Mouse (Mus musculus): ENCODE results near the gene Antxr2. TPM values are rescaled to one million over a fixed set of nuclear protein-coding genes. Genes with fewer than 3 reads are reported as not detected.

Gene Antxr2
- polyA plus RNA-seq, 1 experiment from 2014 or later = 30.7 TPM

- 63% methylated on average over 6 of the region's 6 CpGs for WGBS
- no peak overlapping the region for H3K27ac ChIP-seq (ENCODE audit: low read length)
- H3K4me1 ChIP-seq (ENCODE audit: insufficient read depth, low read depth, low read length) = no peaks in the 10 kb centered on the region
- no peak for DNase-seq (ENCODE audit: low spot score)
- H3K4me2 ChIP-seq (replicated peaks; ENCODE audit: low read depth, low read length) = no peak overlapping the region
- TF ChIP-seq CTCF (IDR thresholded peaks at IDR 0.05) = no peak
- no peak for TF ChIP-seq EP300 (IDR thresholded peaks at IDR 0.05)
- no peak overlapping the region for H3K9ac ChIP-seq (replicated peaks; ENCODE audit: low read depth)
- ATAC-seq = no peak
- H3K27me3 ChIP-seq (replicated peaks; ENCODE audit: insufficient read depth, low read length) = no peaks in the 10 kb centered on the region
- H3K4me3 ChIP-seq (ENCODE audit: low read depth, low read length) = no peak overlapping the region
- H3K36me3 ChIP-seq (ENCODE audit: insufficient read depth, low read length) = no peaks in the 10 kb centered on the region
- H3K9me3 ChIP-seq (ENCODE audit: low read length) = no peaks in the 10 kb centered on the region
These were observed 123.4 kb downstream of the Antxr2 start for GRCm38 (mm10) chr5:97907482-97907881.

DNA sequence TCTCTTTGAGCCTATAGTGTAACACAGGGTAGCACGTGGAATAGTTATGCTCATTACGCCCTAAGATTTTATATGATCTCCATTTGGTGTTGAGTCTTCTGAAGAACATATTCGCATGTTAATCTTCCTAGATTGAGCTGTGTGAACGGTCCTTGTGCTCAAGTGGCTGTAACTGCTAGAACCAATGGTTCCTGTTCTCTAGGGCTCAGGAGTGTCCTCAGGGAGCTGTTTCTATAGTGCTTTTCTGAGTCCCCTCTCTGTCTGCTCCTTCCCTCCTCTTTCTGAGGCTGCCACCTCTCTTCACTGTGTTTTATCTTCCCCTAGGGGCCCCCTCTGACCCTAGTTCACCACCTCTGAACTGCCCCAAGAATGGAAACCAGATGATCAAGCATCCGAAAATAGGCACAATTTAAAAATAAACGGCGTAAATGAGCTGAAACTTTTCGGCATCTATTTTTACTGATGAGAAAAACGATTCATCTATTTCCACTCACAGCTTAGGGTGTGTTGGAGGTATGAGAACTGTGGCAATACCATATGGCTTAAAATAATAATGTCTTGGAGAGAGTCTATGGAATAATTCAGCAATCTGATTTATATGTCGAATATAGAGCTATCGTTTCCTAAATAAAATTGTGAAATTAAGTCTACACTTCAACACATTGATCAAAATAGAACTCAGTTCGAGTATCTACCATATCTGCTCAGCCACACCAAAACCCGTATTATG lies 124.1 kb downstream of the Antxr2 start:
- Histone ChIP-seq H3K4me3 (ENCODE audit: low read depth, low read length) (no peak overlapping the region), H3K36me3 (ENCODE audit: insufficient read depth, low read length) (no peaks in the 10 kb centered on the region), H3K4me2 (replicated peaks; ENCODE audit: low read depth, low read length) (no peak overlapping the region), H3K9me3 (ENCODE audit: low read length) (no peaks in the 10 kb centered on the region), H3K9ac (replicated peaks; ENCODE audit: low read depth) (no peak overlapping the region), H3K27ac (ENCODE audit: low read length) (no peak overlapping the region), H3K27me3 (replicated peaks; ENCODE audit: insufficient read depth, low read length) (no peaks in the 10 kb centered on the region), H3K4me1 (ENCODE audit: insufficient read depth, low read depth, low read length) (no peaks in the 10 kb centered on the region)
- ATAC-seq (no peak), DNase-seq (ENCODE audit: low spot score) (no peak)
- no peak for TF ChIP-seq EP300 (IDR thresholded peaks at IDR 0.05)
- TF ChIP-seq CTCF (IDR thresholded peaks at IDR 0.05) = no peak
- 82% methylated on average over 13 of the region's 13 CpGs for WGBS

DNA sequence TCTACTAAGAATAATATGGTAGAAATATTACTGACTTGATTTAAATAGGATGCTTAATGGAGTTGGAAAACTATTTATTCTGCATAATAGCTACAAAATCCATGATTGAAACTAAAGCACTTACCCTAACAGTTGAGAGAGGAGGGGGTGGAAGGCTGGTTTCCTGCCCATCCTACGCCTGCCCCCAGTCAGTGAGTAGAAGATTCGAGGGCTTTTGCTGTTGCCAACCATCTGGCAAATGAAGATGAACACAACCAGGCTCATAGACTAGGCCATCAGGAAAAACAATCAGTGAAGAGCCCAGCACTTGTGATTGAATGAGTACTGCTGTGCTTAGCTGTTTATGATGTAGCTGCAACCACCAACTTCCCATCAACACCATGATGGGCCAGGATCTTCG lies 125.0 kb downstream of the Antxr2 start:
- Histone ChIP-seq H3K4me1 (ENCODE audit: insufficient read depth, low read depth, low read length) (no peaks in the 10 kb centered on the region), H3K4me2 (replicated peaks; ENCODE audit: low read depth, low read length) (no peak overlapping the region), H3K4me3 (ENCODE audit: low read depth, low read length) (no peak overlapping the region), H3K27ac (ENCODE audit: low read length) (no peak overlapping the region), H3K9me3 (ENCODE audit: low read length) (no peaks in the 10 kb centered on the region), H3K36me3 (ENCODE audit: insufficient read depth, low read length) (no peaks in the 10 kb centered on the region), H3K9ac (replicated peaks; ENCODE audit: low read depth) (no peak overlapping the region), H3K27me3 (replicated peaks; ENCODE audit: insufficient read depth, low read length) (no peaks in the 10 kb centered on the region)
- TF ChIP-seq CTCF (IDR thresholded peaks at IDR 0.05) (no peak), EP300 (IDR thresholded peaks at IDR 0.05) (no peak)
- 80% methylated on average over 3 of the region's 3 CpGs for WGBS
- ATAC-seq (no peak), DNase-seq (ENCODE audit: low spot score) (no peak)

DNA sequence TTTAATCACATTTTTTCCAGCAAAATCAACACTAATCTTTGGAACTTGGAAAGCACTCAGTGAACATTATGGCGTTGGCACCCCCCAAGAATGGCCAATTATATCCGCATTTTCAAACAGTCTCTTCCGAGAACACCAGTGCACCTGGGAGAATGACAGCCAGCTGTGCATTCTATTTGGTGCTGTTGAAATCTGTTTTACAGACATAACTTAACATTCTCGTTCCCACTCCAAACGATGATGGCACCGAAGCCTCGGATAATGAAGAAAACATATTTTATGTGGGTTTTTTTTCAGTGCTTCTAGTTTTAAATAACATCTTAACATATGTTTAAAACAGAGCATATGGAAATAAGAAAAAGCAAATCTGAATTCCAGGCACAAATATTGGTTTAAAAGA lies 129.7 kb downstream of the Antxr2 start:
- ATAC-seq = no peak
- no peaks in the 10 kb centered on the region for H3K27me3 ChIP-seq (replicated peaks; ENCODE audit: insufficient read depth, low read length)
- H3K9me3 ChIP-seq (ENCODE audit: low read length) = no peaks in the 10 kb centered on the region
- H3K4me2 ChIP-seq (replicated peaks; ENCODE audit: low read depth, low read length) = no peak overlapping the region
- H3K4me3 ChIP-seq (ENCODE audit: low read depth, low read length) = no peak overlapping the region
- H3K27ac ChIP-seq (ENCODE audit: low read length) = no peak overlapping the region
- DNase-seq (ENCODE audit: low spot score) = no peak
- no peaks in the 10 kb centered on the region for H3K36me3 ChIP-seq (ENCODE audit: insufficient read depth, low read length)
- 91% methylated on average over 7 of the region's 7 CpGs for WGBS
- no peaks in the 10 kb centered on the region for H3K4me1 ChIP-seq (ENCODE audit: insufficient read depth, low read depth, low read length)
- no peak overlapping the region for H3K9ac ChIP-seq (replicated peaks; ENCODE audit: low read depth)
- no peak for TF ChIP-seq EP300 (IDR thresholded peaks at IDR 0.05)
- TF ChIP-seq CTCF (IDR thresholded peaks at IDR 0.05) = no peak

DNA sequence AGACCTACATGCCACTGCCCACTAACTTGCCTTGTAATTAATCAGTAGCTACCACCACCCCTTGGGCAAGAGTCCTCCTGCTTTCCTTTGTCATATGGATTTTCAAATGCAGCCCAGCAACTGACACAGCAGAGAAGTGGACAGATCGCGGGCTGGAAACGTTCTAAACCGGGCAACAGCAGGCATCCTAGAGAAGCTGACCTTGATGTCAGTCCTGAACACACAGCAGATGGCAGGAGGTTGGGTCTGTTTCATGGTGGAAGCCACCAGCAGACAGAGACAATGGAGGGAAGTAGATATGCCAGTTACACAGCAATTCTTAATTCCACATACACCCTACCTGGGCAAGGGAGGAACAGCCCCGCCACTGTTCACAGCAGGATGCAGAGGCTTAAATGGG lies 131.5 kb downstream of the Antxr2 start:
- Histone ChIP-seq H3K9me3 (ENCODE audit: low read length) (no peaks in the 10 kb centered on the region), H3K9ac (replicated peaks; ENCODE audit: low read depth) (no peak overlapping the region), H3K4me1 (ENCODE audit: insufficient read depth, low read depth, low read length) (no peaks in the 10 kb centered on the region), H3K27ac (ENCODE audit: low read length) (no peak overlapping the region), H3K4me2 (replicated peaks; ENCODE audit: low read depth, low read length) (no peak overlapping the region), H3K4me3 (ENCODE audit: low read depth, low read length) (no peak overlapping the region), H3K36me3 (ENCODE audit: insufficient read depth, low read length) (no peaks in the 10 kb centered on the region), H3K27me3 (replicated peaks; ENCODE audit: insufficient read depth, low read length) (no peaks in the 10 kb centered on the region)
- ATAC-seq (no peak), DNase-seq (ENCODE audit: low spot score) (no peak)
- 83% methylated on average over 5 of the region's 5 CpGs for WGBS
- TF ChIP-seq EP300 (IDR thresholded peaks at IDR 0.05) (no peak), CTCF (IDR thresholded peaks at IDR 0.05) (no peak)

DNA sequence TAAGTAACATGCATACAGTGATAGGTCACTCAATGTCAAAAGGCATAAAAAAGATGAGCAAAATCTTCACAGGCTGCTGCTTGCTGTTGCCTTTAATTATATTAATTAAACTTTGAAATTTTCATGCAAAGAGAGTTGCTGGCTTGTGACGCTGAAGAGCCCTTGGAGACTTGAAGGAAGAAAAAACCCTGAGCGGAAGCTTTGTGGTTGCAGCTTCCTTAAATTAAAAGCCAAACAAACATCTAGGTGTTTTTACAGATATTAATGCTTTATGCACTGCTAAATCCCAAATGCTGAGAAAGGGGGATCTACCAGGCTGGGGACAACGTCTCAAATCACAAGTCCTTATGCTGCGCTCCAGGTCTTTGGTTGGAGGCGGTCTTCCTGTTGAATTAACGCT lies 145.4 kb downstream of the Antxr2 start:
- Histone ChIP-seq H3K9me3 (ENCODE audit: low read length) (no peaks in the 10 kb centered on the region), H3K4me3 (ENCODE audit: low read depth, low read length) (no peak overlapping the region), H3K4me1 (ENCODE audit: insufficient read depth, low read depth, low read length) (no peaks in the 10 kb centered on the region), H3K36me3 (ENCODE audit: insufficient read depth, low read length) (no peaks in the 10 kb centered on the region), H3K27ac (ENCODE audit: low read length) (no peak overlapping the region), H3K4me2 (replicated peaks; ENCODE audit: low read depth, low read length) (no peak overlapping the region), H3K9ac (replicated peaks; ENCODE audit: low read depth) (no peak overlapping the region), H3K27me3 (replicated peaks; ENCODE audit: insufficient read depth, low read length) (no peaks in the 10 kb centered on the region)
- 91% methylated on average over 6 of the region's 6 CpGs for WGBS
- ATAC-seq = no peak
- TF ChIP-seq EP300 (IDR thresholded peaks at IDR 0.05) (no peak), CTCF (IDR thresholded peaks at IDR 0.05) (no peak)
- no peak for DNase-seq (ENCODE audit: low spot score)

DNA sequence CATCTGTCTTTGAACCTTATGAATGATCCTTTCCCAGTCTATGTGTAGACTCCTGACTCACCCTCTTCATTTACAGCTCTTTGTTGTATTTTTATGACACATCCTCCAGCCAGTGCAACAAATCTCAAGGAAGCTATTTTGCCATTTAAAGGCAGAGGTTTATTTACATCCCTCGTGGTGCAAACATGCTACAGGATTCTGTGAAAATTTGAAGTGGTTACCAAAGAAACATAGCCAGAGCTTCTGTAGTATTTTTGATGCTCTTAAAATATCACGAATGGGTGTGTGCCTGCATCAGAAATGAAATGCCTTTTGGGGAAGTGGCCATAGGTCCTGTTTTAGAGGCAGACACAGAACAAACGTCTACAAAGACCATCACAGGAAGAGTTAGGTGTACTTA lies 146.7 kb downstream of the Antxr2 start:
- no peaks in the 10 kb centered on the region for H3K9me3 ChIP-seq (ENCODE audit: low read length)
- no peak overlapping the region for H3K4me3 ChIP-seq (ENCODE audit: low read depth, low read length)
- WGBS = 63% methylated on average over 3 of the region's 3 CpGs
- TF ChIP-seq EP300 (IDR thresholded peaks at IDR 0.05) (no peak), CTCF (IDR thresholded peaks at IDR 0.05) (no peak)
- no peak for DNase-seq (ENCODE audit: low spot score)
- no peak for ATAC-seq
- no peaks in the 10 kb centered on the region for H3K36me3 ChIP-seq (ENCODE audit: insufficient read depth, low read length)
- no peak overlapping the region for H3K27ac ChIP-seq (ENCODE audit: low read length)
- no peaks in the 10 kb centered on the region for H3K27me3 ChIP-seq (replicated peaks; ENCODE audit: insufficient read depth, low read length)
- H3K4me2 ChIP-seq (replicated peaks; ENCODE audit: low read depth, low read length) = no peak overlapping the region
- no peaks in the 10 kb centered on the region for H3K4me1 ChIP-seq (ENCODE audit: insufficient read depth, low read depth, low read length)
- no peak overlapping the region for H3K9ac ChIP-seq (replicated peaks; ENCODE audit: low read depth)
